Mouse (Mus musculus): ENCODE results near the gene Spop.

Gene Spop

GRCm38 (mm10) chr11:95414536-95415161 is 769 bp downstream of the Spop start:
- intact Hi-C loops (cut with DNase I) = no loop called here

- intact Hi-C loops (cut with DNase I) = no loop called here
These were observed 2.1 kb downstream of the Spop start for GRCm38 (mm10) chr11:95415931-95416330.

- intact Hi-C loops (cut with DNase I) = no loop called here
These were observed 3.5 kb downstream of the Spop start for GRCm38 (mm10) chr11:95417341-95417740.

GRCm38 (mm10) chr11:95420880-95421435 is 7.1 kb downstream of the Spop start:
- intact Hi-C loops (cut with DNase I) = no loop called here

- intact Hi-C loops (cut with DNase I) = no loop called here
These were observed 9.6 kb downstream of the Spop start for GRCm38 (mm10) chr11:95423505-95423904.

- intact Hi-C loops (cut with DNase I) = no loop called here
These were observed 17.5 kb downstream of the Spop start for GRCm38 (mm10) chr11:95431344-95431743.

GRCm38 (mm10) chr11:95432194-95432593 is 18.3 kb downstream of the Spop start:
- intact Hi-C loops (cut with DNase I) = loop anchor here (2.0 kb wide), 1 partner anchor 33 kb away; no protein-coding TSS in a partner anchor

- intact Hi-C loops (cut with DNase I) = no loop called here
These were observed 31.5 kb downstream of the Spop start for GRCm38 (mm10) chr11:95445371-95445770.

- intact Hi-C loops (cut with DNase I) = no loop called here
These were observed 32.9 kb downstream of the Spop start for GRCm38 (mm10) chr11:95446580-95447305.

- intact Hi-C loops (cut with DNase I) = no loop called here
These were observed 34.5 kb downstream of the Spop start for GRCm38 (mm10) chr11:95448346-95448745.

- intact Hi-C loops (cut with DNase I) = no loop called here
These were observed 41.5 kb downstream of the Spop start for GRCm38 (mm10) chr11:95455331-95455730.

GRCm38 (mm10) chr11:95460872-95461271 is 47.0 kb downstream of the Spop start:
- intact Hi-C loops (cut with DNase I) = no loop called here

GRCm38 (mm10) chr11:95462168-95462567 is 48.3 kb downstream of the Spop start:
- intact Hi-C loops (cut with DNase I) = no loop called here

- intact Hi-C loops (cut with DNase I) = no loop called here
These were observed 53.9 kb downstream of the Spop start for GRCm38 (mm10) chr11:95467731-95468130.

GRCm38 (mm10) chr11:95472942-95473341 is 59.1 kb downstream of the Spop start:
- intact Hi-C loops (cut with DNase I) = no loop called here

- intact Hi-C loops (cut with DNase I) = no loop called here
These were observed 59.6 kb downstream of the Spop start for GRCm38 (mm10) chr11:95473456-95473855.

GRCm38 (mm10) chr11:95476323-95476722 is 62.4 kb downstream of the Spop start:
- intact Hi-C loops (cut with DNase I) = no loop called here

- intact Hi-C loops (cut with DNase I) = no loop called here
These were observed 65.6 kb downstream of the Spop start for GRCm38 (mm10) chr11:95479458-95479857.

GRCm38 (mm10) chr11:95480662-95481061 is 66.8 kb downstream of the Spop start:
- intact Hi-C loops (cut with DNase I) = no loop called here

- intact Hi-C loops (cut with DNase I) = no loop called here
These were observed 71.8 kb downstream of the Spop start for GRCm38 (mm10) chr11:95485634-95486033.

- intact Hi-C loops (cut with DNase I) = no loop called here
These were observed 73.4 kb downstream of the Spop start for GRCm38 (mm10) chr11:95487237-95487636.

- intact Hi-C loops (cut with DNase I) = no loop called here
These were observed 76.2 kb downstream of the Spop start for GRCm38 (mm10) chr11:95490104-95490503.

GRCm38 (mm10) chr11:95492256-95492655 is 78.4 kb downstream of the Spop start:
- intact Hi-C loops (cut with DNase I) = no loop called here

All from adrenal gland (tissue).